Mouse (Mus musculus): Measurements from ENCODE around the gene Arhgef15.

Gene Arhgef15

DNA sequence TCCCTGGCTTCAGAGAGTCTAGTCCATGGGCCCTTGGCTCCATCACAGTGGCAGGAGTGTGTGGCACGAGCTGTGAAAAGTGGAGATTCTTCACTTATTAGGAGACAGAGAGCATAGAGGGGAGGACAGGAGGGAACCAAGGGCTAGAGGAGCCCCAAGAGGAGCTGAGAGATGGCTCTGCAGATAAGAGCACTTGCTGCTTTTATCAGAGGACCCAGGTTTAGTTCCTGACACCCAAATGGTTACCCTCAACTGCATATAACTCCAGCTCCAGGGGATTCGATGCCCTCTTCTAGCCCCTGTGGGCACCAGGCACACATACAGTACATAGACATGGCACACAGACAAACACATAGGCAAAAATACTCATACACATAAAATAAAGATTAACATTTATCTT, 32.5 kb downstream of the Arhgef15 start:
- DNase-seq (ENCODE audit: extremely low read depth, low read depth, low spot score) = no peak

DNA sequence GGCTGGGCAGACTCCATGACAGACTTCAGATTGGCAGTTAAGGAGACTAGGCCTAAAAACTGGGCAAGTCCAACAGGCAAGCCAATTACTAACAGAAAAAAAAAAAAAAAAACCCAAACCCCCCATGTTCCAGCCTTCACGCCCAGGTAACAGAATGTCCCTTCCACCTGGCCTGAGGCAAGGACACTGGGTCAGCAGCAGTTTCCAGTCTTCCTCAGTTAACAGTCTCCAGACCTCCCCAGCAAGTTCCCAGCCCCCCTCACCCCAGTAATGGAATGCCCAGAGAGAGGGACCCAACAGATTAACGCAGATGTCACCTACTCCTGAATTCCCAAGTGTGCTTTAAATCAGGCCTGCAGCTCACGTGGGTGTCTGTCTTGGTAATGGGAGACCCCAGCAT, 34.1 kb downstream of the Arhgef15 start:
- DNase-seq (ENCODE audit: extremely low read depth, low read depth, low spot score) = no peak

DNA sequence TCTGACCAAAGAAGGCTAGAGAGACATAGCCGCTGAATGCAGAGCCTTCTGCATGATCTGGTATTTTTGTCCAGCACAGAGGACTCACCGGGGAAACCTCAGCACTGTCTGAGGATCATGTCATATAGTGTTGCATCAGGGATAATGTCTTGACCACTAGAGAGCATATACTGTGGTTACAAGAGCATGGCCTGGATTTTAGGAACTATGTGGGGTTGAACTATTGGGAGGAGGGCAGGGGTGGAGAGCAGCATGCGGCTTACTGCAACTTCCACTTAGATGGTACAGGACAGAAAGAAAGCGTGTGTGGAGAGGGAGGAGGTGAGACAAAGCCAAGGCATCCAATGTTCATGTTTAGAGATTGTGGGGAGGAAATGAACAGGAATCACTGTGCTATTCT, 42.7 kb downstream of the Arhgef15 start:
- no peak for DNase-seq (ENCODE audit: extremely low read depth, low read depth, low spot score)

DNA sequence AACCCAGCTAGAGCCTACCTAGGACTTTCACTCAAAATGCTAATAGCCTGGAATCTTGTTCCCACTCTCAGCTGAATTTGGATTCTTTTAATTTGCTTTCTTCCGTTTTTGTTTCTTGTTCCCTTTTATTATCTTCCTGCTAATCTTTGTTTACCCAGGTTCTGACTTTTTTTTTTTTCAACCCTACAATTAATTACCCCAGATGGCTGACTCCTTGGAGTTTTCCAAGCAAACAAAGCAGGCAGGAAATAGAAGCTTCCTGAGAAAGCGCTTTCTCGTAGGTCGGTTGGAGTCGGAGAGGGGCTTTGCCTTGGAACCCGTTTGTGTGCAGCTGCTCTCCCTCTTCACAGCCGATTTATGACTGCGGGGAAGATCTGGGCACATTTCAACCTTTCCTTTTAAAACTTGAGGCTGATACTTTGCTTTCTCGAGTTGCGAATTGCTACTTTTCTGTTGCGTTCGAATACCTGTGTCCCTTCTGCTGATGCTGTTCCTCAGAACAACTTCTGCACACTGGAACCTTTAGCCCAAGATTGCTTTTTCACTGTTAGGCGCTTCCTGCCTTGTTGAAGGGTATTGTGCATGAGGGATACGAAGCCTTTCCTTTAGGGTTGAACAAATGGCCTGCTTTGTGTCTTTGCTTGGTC, 45.6 kb downstream of the Arhgef15 start:
- no peak for DNase-seq (ENCODE audit: extremely low read depth, low read depth, low spot score)

DNA sequence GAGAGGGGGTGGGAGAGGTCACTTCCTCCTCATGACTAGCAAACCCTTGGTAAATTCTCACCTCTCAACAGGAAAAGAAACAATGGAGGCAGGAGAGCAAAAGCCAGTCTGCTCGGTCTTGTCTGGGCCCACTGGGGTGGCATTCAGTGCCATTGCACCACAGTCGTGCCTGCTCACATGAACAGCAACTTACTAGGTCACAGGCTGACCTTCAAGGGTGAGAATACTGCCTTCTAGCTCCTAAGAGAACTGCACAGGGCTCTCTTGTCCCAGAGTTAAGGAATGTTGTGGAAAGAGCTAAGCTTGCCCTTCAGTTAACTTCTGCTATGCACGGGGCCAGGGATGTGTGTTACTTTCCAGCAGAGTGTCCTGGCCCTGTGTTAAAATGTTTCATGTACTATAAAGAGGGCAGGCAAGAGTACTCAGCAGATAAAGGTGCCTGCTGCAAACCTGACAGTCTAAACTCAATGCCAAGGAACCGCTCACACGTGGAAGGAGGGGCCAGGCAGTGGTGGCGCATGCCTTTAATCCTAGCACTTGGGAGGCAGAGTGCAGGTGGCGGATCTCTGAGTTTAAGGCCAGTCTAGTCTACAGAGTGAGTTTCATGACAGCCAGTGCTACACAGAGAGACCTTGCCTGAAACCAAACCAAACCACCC, 48.3 kb downstream of the Arhgef15 start:
- no peak for DNase-seq (ENCODE audit: extremely low read depth, low read depth, low spot score)

DNA sequence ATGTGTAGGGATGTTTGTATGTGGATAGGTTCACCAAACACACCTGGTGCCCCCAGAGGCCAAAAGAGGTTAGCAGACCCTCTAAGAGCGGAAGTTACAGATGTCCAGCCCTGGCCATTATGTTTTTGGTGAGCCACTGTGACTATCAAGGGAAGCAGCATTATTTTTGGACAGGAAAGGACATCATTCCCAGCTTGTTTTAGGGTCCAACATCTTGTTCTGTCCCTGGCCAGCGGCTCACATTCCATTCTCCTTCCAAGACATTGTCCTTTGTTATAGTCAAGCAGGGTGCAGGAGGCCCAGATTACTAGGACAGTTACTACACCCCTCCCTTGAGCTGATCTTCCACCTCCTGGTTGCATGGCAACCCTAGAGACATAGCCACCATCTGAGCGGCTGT, 50.0 kb downstream of the Arhgef15 start:
- DNase-seq (ENCODE audit: extremely low read depth, low read depth, low spot score) = no peak

DNA sequence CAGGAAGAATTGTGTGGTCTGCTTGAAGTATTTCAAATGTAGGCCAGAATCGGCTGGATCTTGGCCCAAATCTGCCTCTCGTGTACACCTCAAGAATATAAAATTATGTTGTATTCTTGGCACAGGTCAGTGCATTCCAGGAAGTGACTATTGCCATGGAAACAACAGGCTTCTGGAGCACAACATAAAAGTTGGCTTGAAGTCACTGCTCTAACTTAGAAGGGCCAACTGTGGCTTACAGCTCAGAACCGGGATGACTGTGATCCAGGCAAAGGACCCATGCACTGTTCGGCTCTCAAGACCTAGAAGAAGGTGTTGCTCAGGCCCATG, 50.9 kb downstream of the Arhgef15 start:
- DNase-seq (ENCODE audit: extremely low read depth, low read depth, low spot score) = no peak

DNA sequence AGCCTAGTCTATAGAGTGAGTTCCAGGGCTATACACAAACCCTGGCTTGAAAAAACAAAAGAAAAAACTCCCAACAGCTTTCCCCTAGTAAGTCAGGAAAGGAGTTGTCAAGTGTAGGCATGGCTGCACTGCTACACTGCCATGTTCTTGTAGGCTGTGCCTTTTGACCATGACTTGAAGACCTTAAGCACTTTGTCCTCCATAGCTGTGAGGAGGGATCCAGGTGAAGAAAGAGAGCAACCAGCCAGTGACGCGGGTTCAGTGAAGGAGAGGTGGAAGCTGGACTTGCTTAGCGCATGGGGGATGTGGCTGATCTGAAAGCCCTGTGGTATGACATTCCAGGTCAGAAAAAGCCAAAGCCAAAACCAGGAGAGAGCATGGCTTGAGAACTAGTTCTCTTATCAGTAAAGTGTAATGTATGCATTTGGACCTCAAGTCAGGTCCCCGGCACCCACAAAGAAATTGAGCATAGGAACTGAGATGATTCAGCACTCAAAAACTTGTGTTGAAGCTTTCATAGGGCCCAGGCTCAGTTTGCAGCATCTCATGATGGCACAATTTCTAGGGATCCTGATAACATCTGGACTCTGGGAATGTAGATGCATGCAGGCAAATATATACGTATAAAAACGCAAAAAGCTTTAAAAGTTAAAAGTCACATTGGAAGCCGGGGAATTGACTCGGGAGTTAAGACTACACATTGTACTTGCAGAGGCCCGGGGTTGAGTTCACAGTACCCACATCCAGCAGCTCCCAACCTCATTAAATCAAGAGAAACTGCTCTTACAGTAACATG, 51.4 kb downstream of the Arhgef15 start:
- DNase-seq (ENCODE audit: extremely low read depth, low read depth, low spot score) = no peak

DNA sequence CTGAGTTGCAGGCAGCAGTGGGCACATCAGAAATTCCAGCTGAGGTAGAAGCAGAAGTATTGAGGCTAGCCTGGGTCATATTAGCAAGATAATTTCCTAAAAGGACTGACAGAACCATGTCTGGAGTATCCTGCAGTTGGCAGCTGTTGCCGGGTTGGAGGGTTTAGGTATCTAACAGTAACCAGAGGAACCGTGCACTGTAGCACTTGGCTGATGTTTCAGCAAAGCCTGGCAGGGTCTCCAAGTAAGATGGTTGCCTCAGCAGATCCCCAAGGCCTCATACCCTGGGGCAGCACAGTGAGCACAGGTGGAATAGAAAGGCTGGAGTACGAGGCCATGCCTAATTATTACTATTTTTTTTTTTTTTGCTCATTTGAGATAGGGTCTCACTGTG, 52.1 kb downstream of the Arhgef15 start:
- DNase-seq (ENCODE audit: extremely low read depth, low read depth, low spot score) = no peak

DNA sequence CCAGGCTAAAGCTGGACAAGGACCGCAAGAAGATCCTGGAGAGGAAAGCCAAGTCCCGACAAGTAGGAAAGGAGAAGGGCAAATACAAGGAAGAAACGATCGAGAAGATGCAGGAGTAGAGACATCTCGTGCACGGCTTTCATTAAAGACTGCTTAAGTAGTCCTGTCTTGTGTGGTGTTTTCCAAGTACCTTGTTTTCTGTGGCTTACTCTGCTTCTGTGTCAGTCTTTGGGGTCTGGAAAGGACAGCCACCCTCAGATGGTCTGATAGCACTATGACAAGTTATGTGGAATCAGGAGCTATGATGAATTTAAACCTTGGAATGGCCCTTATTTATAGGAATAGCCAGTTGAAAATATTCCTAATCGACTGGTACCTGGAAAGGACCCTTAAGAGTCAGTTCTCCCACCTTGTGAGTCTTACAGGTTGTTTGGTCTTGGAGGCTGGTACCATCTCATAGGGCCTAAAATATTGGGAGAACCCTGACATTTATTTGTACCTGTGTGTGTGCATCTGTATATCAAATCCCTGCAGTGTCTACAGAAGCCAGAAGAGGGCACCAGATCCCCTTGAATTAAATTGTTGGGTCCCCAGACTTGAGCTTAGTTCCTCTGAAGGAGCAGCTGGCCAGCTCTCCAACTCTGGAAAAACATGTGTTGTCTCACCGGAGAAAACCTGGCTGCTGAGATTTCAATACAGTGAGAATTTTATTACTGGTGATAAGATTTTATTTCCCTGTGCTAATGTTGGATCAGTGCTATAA, 52.7 kb downstream of the Arhgef15 start:
- DNase-seq (ENCODE audit: extremely low read depth, low read depth, low spot score) = no peak

DNA sequence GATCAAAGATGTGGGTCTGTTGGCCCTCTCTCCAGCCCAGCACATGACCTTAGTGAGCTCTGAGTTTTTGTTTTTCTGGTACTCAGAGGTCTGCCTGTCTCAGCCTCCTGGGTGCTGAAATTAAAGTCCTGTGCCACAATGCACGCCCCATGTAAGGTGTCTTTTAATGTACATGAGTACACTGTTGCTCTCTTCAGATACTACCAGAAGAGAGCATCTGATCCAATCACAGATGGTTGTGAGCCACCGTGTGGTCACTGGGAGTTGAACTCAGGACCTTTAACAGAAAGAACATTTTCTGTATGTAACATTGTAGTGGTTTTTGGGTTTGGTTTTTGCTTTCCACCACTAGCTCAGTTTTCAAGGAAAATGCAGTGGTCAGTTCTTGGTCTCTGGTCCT, 53.5 kb downstream of the Arhgef15 start:
- DNase-seq (ENCODE audit: extremely low read depth, low read depth, low spot score) = no peak

DNA sequence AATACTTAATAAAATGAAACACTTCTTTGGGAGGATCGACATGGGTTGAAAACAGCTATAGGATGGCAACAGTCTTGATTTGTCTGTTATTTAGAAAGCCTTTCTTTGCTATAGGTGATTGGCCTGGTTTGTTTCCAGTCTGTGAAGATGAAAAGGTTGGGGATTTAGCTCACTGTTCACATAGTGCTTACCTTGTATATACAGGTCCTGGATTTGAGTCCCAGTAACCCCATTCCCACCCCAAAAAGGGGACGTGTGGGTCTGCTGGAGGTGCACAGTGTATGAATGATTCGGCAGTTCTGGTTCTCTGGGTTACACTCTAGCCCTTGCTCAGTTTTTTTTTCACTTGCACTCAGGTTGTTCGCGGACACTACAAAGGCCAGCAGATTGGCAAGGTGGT, 54.5 kb downstream of the Arhgef15 start:
- no peak for DNase-seq (ENCODE audit: extremely low read depth, low read depth, low spot score)

DNA sequence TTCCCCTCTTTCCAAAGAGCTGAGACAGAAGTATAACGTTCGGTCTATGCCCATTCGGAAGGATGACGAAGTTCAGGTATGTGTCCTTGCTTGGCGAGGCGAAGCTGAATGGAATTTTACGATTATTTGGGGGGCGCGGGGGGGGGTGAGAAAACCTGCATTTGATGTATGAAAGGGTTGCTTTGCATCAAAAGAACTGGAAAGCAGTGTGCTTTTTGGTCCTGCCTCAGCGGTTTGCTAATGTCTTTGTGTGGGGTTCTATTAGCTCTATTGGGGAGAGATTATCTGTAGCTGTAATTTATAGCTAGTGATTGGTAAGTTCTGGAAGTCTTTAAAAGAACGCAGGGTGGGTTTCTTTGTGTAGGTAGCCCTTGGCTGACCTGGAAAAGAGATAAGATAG, 54.9 kb downstream of the Arhgef15 start:
- no peak for DNase-seq (ENCODE audit: extremely low read depth, low read depth, low spot score)

DNA sequence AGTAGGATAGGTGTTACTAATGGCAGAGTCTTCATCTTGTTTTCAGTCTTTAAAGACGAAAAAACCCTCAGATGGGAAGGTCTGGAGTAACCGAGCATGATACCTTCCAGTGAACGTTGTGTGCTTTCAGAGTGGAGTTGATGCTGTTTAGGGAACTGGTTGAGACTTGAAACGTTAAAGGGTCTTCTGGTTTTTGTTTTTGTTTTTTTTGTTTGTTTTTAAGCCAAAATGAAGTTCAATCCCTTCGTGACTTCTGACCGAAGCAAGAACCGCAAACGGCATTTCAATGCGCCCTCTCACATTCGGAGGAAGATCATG, 55.3 kb downstream of the Arhgef15 start:
- DNase-seq (ENCODE audit: extremely low read depth, low read depth, low spot score) = no peak

DNA sequence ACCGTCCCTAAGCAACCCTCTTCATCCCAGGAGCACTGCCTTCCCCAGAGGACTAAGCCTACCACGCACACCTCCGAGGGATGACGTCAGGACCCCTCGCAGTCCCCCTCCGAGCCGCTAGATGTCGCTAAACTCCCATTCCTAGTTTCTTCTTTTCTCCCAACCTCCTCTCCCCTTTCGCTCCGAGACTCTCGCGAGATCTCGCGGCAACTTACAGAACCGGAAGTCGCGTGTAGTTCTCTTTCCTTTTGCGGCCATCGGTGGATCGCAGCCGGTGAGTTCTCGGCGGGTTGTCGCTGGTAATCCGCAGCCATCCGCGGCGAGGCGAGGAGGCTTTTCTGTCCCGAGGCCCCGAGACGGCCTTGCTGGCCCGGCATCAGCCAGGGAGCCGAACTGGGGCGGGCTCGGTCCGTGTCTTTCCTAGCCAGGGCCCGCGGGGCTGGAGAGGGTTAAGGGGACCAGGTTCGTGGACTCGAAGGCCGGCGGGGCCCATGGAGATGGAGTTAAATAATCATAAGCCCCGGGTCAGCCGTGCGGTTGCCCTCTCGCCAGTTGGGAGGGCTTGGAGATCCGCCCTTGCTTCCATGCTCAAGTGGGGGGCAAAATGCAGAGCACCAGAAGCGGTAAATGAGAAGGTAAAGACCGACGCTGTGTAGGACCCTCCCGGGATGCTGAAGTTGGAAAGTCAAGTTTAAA, 55.8 kb downstream of the Arhgef15 start, which contains the start of gene Rpl26:
Gene Rpl26 (plus strand): TSS at position 233 of the 696 bp plus-strand sequence.
- peak; percentile 82 for DNase-seq (ENCODE audit: extremely low read depth, low read depth, low spot score)

DNA sequence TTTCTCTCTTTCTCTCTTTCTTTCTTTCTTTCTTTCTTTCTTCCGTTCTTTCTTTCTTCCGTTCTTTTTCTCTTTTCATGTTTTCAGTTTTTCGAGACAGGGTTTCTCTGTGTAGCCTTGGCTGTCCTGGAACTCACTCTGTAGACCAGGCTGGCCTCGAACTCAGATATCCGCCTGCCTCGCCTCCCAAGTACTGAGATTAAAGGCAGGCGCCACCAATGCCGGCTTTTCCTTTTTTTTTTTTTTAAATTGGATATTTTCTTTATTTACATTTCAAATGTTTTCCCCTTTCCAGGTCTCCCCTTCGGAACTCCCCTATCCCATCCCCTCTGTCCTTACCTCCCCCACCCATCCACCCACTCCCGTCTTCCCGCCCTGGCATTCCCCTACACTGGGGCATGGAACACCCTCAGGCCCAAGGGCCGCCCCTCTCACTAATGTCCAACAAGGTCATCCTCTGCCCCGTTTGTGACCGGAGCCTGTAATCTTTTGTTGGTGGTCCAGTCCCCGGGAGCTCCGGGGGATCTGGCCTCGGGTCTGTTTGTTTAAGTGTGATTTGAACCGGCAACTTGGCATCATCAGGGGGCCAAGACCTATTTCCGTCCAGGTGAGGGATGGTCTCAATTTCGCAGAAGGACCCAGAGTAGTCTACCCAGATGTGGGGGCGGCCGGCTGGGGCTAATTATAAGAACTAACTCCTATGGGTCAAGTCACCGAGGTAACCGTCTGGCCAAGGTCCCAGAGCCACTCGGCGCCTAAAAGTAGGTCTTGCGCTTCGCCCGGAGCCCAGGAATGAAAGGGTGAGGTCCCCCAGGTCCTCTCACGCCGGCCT, 56.5 kb downstream of the Arhgef15 start:
- no peak for DNase-seq (ENCODE audit: extremely low read depth, low read depth, low spot score)

DNA sequence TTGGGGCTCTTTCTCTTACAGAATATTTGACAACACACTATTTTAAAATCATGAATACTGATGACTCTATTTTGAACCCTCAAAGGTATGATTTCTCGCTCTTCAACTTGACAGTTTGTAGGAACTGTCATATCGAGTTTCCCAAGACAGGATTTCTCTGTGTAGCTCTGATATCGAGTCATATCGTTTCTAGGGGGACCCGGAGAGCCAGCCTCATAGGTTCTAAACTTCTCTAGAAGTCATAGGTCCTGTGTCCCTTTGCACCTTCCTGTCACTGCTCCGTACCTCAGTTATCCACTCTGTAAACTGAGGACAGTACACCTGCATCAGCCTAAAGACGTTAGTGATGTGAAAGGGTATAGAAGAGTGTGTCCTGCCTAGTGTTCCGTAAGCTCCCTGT, 57.5 kb downstream of the Arhgef15 start:
- no peak for DNase-seq (ENCODE audit: extremely low read depth, low read depth, low spot score)

DNA sequence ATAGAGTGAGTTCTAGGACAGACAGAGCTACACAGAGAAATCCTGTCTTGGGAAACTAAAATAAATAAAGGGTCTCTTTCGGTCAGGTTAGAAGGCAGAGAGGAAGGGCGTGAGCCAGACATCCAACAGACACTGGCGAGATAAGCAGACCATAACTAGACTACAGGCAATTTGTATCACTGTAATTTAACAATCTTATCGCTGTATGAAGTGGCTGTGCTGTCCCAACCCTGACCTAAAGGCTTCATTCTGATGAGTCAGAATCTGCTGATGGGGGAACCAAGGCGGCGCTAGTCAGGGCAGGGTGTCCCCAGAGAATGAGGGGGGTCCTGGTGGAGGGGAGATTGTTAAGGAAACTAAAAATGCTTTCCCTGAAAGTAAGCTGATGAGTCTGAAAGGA, 58.5 kb downstream of the Arhgef15 start:
- DNase-seq (ENCODE audit: extremely low read depth, low read depth, low spot score) = no peak

DNA sequence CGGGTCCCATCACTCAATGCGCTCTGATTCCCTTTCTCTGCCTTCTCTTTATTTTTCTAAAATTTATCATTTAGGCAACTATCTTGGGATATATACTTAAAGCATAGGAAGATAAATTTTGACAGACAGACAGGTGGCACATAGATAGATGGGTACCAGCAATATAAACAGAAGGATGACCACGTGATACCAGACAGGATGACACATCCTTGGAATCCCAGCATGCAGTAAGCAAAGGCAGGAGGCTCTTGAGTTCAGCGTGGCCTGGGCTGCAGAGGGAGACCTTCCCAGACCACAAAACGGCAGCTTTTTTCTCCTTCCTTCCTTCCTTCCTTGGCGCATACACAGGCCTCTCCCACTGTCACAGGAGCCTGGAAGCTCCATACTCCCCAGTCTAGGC, 59.4 kb downstream of the Arhgef15 start:
- DNase-seq (ENCODE audit: extremely low read depth, low read depth, low spot score) = no peak

DNA sequence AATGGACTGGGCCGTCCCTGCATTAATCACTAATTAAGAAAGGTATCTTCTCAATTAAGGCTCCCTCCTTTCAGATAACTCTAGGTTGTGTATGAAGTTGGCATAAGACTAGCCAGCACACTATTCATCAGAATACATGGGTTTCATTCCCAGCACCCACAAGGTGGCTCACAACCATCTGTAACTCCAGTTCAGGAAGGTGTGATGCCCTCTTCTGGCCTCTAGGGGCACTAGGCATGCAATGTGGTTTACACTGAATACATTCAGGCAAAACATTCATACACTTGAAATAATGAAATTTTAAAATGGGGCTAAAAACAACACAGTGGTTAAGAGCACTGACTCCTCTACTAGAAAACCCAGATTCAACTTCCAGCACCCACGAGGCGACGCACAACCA, 60.2 kb downstream of the Arhgef15 start:
- no peak for DNase-seq (ENCODE audit: extremely low read depth, low read depth, low spot score)
